Mouse (Mus musculus): ENCODE data around the gene Cd244a.
A peak's percentile ranks its signal among the peaks of the same experiment; 100 is the strongest.

The Cd244a gene

DNA sequence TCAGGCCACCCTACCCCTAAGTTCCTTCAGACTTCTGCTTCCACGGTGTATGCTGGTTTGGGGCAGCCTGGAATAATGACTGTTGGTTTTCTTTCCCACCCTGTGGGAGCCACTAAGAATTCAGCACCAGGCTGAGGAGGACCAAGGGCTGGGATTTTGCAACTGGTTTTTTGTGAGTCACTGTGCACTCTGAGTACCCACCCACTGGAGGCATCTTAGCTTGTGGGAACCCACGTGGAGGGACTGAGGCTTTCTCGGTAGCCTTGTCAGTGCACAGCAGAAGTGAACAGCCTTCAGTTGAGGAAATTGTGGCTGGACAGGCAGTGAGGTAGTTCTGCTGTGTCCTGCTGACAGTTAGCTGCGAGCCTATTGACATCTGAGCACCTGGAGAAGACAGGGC lies at the start of gene Cd244a:
TSS of gene Cd244a (plus strand) at position 296 of the 400 bp plus-strand sequence.
- DNase-seq (ENCODE audit: low spot score in 2 of 2) = peak in 1 of 2 experiments; percentile 22

GRCm38 (mm10) chr1:171513234-171513633 lies 45.8 kb upstream of the Cd244a start:
- no peak for DNase-seq (ENCODE audit: low spot score in 2 of 2)

DNA sequence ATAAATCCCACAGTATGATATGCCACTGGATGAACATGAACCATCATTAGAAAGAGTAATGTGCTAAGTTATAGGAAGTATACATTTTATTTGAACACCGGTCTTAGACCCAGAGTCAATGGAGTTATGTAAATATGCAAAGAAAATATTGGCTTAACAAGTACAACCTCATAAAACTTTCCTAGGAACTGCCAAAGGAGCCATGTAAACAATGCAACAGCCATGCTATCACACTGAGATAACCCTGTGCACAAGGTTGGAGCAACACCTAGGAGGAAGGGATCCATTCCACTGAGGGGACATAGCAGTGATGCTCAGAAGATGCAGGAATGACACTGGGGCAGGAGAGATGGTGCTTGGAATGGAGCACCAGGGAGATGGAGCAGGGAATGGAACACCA lies 45.2 kb upstream of the Cd244a start:
- DNase-seq (ENCODE audit: low spot score in 2 of 2) = no peak

DNA sequence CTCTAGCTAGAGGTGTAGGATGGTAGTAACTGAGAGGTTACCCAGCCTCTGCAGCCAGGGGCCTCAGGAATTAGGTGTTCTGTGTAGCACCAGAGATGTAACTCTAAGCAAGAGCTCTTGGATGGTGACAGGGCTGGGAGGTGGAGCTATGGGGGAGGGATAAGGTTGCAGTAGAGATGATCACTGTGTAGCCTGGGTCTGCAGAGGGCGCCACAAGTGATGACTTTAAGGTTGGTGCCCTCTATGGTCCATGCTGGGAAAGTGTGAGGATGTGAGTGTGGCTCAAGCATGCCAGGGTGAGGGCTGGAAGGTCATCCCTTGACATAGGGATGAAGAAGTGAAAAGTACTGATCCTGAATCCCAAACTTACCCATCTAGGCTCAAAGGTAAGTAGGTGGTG lies 44.0 kb upstream of the Cd244a start:
- DNase-seq (ENCODE audit: low spot score in 2 of 2) = no peak

DNA sequence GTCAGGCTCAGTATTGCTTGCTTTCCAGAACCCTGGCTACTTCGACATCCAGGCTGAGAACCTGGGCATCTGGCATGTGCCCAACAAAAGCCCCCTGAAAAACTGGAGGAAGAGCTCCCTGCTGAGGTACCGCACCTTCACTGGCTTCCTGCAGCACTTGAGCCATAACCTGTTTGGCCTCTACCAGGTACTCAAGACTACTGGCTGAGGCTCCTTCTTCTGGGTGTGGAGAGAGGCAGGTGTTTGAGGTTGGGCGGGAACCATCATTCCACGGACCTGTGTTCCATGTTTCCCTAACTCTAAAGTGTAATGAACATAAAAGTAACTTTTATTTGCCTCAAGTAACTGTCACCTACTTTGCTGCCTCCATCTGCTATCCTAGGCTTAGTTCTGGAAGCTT lies 43.4 kb upstream of the Cd244a start:
- no peak for DNase-seq (ENCODE audit: low spot score in 2 of 2)

DNA sequence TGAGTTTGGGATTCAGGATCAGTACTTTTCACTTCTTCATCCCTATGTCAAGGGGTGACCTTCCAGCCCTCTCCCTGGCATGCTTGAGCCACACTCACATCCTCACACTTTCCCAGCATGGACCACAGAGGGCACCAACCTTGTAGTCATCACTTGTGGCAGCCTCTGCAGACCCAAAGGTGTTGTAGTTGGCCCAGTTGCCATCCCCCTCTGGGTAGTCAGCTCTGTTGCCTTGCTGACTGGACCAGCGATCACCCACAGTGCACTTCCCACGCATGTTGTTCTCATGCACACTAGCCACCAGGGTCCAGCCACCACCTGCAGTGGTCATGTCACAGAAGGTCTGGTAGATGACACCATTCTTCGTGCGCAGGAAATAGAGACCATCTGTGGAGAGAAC lies 27.6 kb upstream of the Cd244a start:
- peak in 1 of 2 experiments; percentile 61 for DNase-seq (ENCODE audit: low spot score in 2 of 2)

DNA sequence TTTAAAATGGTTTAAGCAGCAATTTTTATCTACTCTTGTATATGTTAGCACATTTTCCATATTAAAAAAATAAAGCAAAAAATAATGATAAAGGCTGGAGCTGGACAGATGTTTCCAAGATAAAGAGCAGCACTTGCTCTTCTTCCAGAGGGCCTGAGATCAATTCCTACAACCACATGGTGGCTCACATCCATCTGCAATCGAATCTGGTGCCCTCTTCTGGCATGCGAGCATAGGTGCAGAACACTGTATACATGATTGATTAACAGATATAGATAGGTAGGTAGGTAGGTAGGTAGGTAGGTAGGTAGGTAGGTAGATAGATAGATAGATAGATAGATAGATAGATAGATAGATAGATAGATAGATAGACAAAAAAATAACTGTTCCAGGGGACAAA lies 26.2 kb upstream of the Cd244a start:
- peak in 1 of 2 experiments; percentile 29 for DNase-seq (ENCODE audit: low spot score in 2 of 2)

- peak in 1 of 2 experiments; percentile 49 for DNase-seq (ENCODE audit: low spot score in 2 of 2)
Observed at GRCm38 (mm10) chr1:171534557-171534956, 24.4 kb upstream of the Cd244a start.

GRCm38 (mm10) chr1:171535194-171535593 lies 23.8 kb upstream of the Cd244a start, which contains the start of gene Itln1:
Gene Itln1, minus strand, starts transcription at chr1:171535294.
- peak in 1 of 2 experiments; percentile 38 for DNase-seq (ENCODE audit: low spot score in 2 of 2)

- DNase-seq (ENCODE audit: low spot score in 2 of 2) = no peak
Observed at GRCm38 (mm10) chr1:171540694-171541093, 18.3 kb upstream of the Cd244a start.

- no peak for DNase-seq (ENCODE audit: low spot score in 2 of 2)
Observed at GRCm38 (mm10) chr1:171551326-171551725, 7.7 kb upstream of the Cd244a start.

- no peak for DNase-seq (ENCODE audit: low spot score in 2 of 2)
Observed at GRCm38 (mm10) chr1:171552230-171552629, 6.8 kb upstream of the Cd244a start.

GRCm38 (mm10) chr1:171553359-171554341 lies 5.3 kb upstream of the Cd244a start:
- DNase-seq (ENCODE audit: low spot score in 2 of 2) = no peak

DNA sequence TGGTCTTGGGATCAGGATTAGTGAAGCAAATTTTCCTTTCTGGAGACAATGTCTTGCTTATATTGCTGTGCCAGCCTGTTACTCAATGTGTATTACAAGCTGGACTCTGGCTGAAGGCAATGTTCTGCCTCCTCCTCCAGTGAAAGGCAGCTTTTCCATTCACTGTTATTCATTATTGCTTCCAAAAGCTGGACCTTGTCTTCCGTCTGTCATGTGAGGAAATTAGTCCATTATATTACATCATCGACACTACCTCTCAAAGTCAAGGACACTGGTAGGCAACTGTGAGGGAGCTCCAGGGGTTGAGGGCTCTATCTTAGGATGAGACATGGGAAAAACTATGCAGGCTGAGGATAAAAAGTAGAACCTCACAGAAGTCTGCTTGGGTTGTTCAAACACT lies 2.6 kb upstream of the Cd244a start:
- no peak for DNase-seq (ENCODE audit: low spot score in 2 of 2)

DNA sequence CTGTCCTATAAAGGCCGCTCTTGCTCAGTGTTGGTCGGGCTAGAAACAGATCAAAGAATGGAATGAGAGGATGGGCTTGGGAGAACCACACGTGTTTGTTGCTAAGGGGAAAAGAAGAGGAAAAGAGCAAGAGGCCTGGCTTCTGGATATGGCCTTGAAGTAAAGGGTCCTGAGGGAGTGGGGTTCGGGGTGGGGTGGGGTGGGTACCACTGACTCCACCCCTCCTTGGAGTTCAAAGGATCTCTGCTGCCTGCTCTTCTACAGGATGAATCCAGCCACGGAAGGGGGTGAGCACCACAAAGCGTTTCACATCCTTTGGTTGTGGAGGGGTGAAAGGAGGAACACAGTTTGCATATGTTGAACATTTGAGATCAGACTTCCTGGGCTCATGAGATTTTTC lies 586 bp upstream of the Cd244a start:
- no peak for DNase-seq (ENCODE audit: low spot score in 2 of 2)

DNA sequence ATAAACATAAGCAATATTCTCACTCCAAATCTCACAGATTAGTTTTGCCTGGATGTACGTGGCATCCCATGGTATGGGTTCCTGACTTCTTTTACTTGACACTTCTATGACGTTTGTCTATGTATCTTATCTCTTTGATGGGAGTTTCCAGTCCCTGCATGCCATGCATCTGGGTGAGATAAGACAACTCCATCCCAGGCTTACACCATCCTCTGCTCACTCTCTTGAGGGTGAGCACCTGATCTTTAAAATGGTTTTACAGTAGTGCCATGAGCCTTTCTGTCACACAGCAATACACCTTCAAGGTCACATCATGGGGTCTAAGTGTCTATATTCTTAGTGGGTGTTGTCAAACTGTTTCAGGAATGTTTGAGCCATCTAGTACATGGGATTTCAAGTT lies 1.3 kb downstream of the Cd244a start:
- no peak for DNase-seq (ENCODE audit: low spot score in 2 of 2)

DNA sequence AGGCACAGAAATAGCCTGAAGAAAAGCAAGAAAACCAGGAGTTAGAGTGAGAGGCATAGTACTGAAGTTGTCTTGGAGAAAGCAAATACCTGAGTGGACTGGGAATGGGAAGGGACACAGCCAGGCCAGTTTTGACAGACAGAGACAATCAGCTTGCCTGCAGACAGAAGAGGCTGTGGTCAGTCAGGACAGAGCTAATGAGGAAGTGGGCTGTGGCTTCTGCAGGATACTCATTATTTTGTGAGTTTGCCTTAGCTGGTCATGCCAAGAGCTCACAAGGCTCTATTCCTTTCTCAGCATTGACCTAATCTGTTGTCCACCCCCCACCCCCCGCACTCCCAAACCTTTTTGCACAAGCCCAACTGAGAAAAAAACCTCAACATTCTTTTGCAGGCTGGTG lies 2.2 kb downstream of the Cd244a start:
- peak in 1 of 2 experiments; percentile 23 for DNase-seq (ENCODE audit: low spot score in 2 of 2)

DNA sequence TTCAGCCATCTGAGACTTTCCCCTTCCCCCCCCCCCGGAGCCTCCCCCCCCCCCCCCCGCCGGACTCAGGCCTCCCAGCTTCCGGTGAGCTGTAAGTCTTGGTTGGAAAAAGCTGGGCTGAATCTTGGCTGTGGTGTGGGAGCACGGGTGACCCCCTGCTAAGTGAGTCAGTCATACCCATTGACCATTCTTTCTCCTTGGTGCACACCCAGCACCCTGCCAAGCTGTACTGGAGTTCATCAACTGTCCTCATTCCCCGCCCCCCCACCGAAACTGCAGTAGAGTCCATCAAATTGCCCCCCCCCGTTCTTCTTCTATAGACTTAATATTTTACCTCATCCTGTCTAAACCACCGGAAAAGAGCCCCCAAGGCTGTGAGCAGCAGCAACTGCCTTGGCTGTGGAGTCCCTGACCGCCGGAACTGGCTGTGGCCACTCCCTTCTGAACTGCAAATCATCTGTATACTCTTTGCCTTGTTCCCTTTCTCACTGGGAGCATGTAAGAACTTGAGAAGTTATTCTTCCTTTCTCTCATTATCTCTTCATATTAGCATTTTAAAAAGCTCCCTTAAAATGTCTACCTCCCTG lies 2.7 kb downstream of the Cd244a start:
- peak in 1 of 2 experiments; percentile 25 for DNase-seq (ENCODE audit: low spot score in 2 of 2)

GRCm38 (mm10) chr1:171563042-171563441 lies 4.0 kb downstream of the Cd244a start:
- no peak for DNase-seq (ENCODE audit: low spot score in 2 of 2)

GRCm38 (mm10) chr1:171564247-171564646 lies 5.3 kb downstream of the Cd244a start:
- peak; percentile 30 to 70 for DNase-seq (ENCODE audit: low spot score in 2 of 2)

GRCm38 (mm10) chr1:171565888-171566287 lies 6.9 kb downstream of the Cd244a start:
- no peak for DNase-seq (ENCODE audit: low spot score in 2 of 2)

DNA sequence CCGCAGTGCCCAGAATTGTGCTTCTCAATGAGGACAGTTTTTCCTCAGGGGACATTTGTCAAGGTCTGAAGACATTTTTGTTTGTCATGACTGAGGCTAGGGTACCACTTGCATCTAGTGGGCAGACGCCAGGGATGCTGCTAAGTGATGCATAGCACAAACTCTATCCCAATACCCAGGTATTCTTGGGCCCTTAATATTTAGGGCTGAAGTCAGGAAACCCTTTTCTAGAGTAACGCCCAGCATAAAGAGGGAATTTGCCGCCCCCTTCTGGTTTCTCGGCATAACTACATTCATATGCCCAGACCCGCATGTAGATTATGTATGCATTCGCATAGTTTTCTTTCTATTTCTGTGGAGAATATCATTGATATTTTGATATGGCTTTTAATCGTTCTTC lies 7.8 kb downstream of the Cd244a start:
- peak; percentile 62 to 85 for DNase-seq (ENCODE audit: low spot score in 2 of 2)

GRCm38 (mm10) chr1:171568436-171568835 lies 9.4 kb downstream of the Cd244a start:
- DNase-seq (ENCODE audit: low spot score in 2 of 2) = no peak
